Mouse (Mus musculus) testis, adult 2 months (tissue): ENCODE measurements around the gene Tead2.

Experiments used
- CTCF ChIP-seq: fragments of 200-500 bp; IDR thresholded peaks from 2 replicates; pipeline ENCODE4 v1.5.1; 2012; ENCODE audit warnings: low read depth, mild to moderate bottlenecking, inconsistent platforms, low read length, moderate library complexity; ENCODE audit not compliant: control insufficient read depth, insufficient read depth, insufficient replicate concordance
- POLR2A ChIP-seq: fragments of 200-500 bp; IDR thresholded peaks from 2 replicates; pipeline ENCODE4 v1.6.1; 2012; ENCODE audit warnings: low read depth, mild to moderate bottlenecking, inconsistent platforms, low read length, moderate library complexity; ENCODE audit not compliant: control insufficient read depth

DNA sequence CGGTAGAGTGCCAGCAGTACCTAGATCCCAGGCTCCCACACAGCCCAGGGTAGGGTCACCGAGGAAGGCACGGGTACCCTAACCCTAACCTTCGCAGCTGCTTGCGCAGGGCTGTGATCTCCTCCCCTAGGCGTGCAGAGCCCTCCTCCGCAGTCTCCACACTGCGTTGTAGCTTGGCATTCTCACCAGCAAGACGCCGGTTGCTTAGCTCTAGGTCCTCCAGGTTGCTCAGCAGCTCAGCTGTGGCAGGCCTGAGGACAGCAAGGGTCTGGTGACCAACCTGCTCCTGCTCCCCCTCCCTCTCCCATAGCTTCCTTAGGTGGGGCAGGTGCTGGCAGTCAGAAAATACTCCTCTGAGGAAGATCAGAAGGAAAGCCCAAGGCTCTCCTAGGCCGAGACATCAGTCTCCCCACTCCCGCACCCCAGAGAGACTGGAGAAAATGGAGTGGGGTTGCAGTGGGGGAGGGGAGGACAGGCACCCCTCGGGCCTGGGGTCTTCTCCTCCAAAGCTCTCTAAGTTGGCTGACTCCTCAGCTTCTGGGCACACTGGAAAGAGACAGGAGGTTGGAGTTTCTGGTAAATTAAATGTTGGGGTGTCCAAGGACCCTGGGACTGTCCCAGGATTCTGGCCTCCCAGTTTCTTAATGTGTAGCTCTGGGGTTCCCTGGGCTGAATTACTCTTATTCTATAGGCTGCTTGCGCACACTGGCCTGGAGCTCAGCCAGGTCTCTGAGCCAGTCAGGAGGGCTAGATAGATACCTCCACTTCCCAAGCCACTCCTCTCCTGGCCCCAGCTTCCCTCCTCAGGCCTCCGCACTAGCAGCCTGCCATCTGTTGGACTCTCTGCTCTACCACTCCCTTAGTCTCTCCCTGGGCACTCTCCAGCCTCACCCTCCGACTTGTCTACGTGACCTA is 21.4 kb upstream of the Tead2 start:
- TF ChIP-seq CTCF (no peak), POLR2A (no peak)
